Mouse (Mus musculus) urinary bladder, postnatal 10 days (tissue): Measurements from ENCODE around the gene Ppp1r3e.

Source experiments
- DNase-seq: peaks from one replicate; pipeline ENCODE4 v3.0.0; 2022; ENCODE audit warnings: low spot score

Gene Ppp1r3e

DNA sequence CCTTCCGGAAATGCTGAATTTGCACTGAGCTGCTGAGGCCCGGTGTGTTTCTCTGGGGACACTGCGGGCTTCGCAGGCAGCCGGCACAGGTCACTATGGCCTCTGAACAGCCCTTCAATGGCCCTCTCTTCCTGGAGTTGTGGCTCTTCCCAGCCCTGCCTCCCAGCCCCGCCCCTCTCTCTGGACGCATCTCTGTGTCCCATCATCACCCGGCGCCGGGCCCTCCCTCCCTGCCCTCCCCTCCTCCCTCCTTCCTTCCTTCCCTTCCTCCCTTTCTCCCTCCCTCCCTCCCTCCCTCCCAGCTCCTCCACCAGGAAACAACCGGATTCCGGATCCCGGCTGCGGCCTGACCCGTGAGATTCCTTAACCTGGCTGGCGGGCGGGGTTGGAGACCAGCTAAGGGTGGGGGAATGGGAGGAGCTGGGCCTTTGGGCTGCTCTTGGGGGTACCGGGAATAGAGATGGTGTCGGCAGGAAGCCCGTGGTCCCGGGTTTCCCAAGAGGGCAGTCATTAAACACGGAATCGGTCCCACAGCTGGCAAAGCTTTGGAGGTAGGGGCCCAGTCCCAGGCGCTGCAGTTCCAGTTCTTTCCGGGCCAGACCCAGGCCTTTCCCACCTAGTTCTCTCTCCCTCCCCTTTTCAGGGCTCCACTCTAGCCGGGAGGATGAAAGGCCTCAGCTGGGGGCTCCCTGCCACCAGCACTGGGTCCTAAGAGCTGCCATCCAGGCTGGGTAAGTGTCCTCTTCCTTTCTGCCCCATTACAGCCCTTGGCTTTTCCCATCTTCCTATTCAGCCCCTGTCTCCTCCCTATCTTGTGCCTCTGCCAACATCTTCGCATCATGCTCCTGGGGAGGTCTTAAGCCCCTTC is 6.0 kb upstream of the Ppp1r3e start, which contains the start of the genes Bcl2l2 and Gm20521:
Gene Bcl2l2 (plus strand): TSS at position 224 of the 868 bp plus-strand sequence.
Gene Gm20521 (plus strand): TSS at position 288 of the 868 bp plus-strand sequence.
- peak; percentile 53 for DNase-seq

DNA sequence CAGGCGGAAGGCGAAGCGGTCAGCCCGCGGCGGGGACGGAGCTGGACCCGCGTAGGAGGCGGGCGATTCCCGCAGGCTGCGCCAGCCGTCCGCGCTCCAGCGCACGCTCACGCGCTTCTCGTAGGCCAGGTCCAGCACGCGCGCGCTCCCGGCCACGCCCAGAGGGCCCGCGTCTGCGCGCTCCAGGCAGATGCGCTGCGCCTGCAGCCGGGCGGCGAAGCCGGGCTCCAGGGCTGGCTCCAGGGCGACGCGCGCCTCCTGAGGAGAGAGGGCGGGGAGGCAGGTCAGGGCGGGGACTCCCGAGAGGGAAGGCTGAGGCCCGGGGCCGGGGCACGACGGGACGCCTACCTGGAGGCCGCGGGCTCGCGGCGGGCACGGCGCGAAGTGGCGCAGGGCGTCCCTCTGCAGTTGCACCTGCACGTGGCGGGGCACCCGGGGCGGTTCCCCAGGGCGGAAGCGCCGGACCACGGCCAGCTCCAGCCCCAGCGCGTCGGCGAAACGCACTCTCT is 757 bp downstream of the Ppp1r3e start:
- DNase-seq, result peak; percentile 42

DNA sequence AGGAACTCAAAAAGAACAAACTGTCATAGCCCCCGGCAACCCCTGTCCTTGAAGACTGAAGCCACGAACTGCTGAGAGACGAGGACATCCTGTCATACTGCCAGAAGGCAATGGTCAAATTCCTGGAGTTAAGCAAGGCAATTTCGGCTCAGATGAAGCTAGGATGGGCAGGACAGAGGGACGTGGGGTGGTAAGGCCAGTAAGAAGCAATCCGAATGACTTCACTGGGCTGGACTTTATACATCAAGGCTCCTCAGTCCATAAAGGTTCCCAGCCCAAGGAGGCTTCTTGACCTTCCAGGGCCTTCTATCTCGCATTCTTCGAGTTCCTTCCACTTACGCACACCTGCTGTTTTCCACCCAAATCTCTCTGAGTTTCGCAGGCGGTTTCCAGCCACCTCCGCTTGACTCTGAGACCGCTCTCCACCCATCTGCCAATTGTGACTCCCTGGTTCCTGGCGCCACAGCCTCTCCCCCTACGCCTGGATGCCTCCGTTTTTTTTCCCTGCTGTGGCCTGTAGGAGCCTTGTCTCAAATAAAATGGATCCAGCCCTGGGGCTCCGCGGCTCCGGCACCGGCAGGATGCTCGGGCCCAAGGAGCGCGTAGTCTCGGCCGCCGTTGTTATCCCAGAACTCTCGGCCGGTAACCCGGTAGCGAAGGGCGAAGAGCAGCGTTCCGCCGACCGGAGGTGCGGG is 1.4 kb downstream of the Ppp1r3e start:
- no peak for DNase-seq

DNA sequence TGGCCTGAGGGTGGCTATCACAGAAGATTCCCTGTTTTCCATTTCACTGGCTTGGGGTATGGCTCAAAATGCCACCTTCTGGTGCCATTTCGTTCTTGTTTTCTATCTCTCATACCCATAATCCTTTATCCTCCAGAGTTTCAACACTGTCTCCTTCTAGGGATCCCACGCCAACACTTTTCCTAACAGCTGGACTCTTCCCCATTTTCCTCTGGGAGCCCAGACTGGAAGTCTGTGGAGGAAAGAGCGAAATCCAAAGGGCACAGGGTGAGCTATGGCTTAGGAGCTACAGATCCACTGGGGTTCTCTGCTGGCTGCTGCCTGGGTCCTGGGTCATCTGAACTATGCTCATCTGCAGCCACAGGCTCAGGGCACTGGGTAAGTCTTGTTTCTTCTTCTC is 3.2 kb downstream of the Ppp1r3e start:
- no peak for DNase-seq

DNA sequence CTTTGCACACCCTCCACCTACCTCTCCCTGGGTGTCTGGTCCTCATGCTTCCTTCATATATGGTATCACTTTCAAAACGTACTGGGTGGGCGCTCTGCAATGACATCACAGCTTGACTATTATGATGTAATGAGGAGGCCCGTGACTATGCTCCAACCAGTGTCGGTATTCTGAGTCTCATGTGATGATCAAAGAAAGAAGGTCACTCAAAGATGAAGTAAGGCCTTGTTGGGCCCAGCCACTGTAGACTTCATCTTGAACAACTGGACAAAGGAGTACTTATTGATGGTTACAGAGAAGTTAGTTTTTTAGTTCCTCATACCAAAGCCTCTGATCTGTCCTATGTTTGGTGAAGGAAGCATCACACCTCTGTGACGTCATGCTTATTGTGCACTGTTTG is 6.5 kb downstream of the Ppp1r3e start, which contains the start of gene Homez:
Gene Homez (minus strand): TSS at position 101 of the 400 bp plus-strand sequence.
- DNase-seq, result no peak

DNA sequence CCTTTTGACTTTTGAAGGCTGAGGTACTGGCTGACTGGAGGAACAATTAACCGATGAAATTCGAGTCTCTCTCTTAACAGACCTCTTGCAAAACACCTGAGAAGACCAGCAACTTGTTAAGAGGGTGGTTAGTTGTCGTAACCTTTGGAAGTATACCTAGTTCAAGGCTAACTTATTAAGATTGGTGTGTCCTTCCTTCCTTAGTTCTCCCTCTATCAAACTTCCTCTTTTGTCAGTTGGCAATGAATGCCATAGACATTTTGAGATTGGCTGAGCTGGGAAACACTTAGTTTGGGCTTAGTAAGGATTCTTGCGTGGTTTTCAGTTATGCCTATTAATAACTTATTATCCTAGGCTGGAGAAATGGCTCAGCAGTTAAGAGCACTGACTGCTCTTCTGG is 9.3 kb downstream of the Ppp1r3e start:
- no peak for DNase-seq

DNA sequence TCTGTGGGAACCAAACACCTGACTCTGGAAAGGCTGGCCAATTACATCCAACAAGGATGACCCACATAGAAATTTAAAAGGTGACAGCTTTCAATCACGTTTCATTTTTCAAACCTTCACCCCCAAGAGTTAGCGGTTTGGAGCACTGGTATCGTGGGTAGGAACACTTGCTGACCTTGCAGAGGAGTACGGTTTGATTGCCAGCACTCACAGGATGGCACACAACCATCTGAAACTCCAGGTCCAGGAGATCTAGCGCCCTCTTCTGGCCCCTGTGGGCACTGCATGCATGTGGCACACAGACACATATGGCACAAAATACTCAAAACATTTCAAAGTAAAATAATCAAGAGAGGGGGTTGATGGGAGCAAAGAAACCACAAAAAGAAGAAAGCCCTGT is 10.4 kb downstream of the Ppp1r3e start:
- DNase-seq, result no peak

DNA sequence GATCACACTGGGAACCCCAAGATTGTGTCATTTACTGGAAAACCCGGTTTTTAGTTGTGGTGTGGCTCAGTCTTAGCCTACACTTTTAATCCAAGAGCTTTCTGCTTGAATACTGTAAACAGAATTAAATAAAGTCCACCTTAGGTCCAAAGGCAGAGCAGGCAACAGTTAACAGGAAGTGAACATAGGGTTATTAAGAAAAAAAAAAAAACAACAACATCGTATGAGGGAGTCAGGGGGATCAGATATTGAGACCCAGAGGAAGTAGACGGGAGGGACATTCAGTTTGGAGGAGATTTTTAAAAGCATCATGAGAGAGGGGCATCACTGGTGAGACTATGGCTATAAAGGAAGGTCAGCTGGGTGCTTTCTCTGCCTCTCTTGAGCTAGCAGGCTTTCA is 11.1 kb downstream of the Ppp1r3e start:
- no peak for DNase-seq

DNA sequence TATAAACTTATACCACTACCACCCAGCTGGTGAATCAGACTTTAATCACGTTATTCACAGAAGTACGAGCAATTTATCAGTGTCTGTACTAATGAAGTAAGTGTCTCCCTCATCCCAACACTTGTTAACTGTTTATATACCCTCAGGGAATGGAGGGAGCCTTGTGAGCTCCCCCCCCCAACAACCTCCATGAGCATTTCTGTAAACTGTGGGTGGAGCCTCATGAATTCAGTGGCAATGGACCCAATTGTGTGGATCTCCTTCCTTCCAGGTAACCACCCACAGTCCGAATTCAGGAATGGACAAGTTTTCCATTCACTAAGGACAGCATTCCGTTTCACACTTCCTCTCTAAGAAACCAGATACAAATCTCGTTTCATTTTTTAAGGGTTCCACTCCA is 11.7 kb downstream of the Ppp1r3e start:
- DNase-seq, result no peak

DNA sequence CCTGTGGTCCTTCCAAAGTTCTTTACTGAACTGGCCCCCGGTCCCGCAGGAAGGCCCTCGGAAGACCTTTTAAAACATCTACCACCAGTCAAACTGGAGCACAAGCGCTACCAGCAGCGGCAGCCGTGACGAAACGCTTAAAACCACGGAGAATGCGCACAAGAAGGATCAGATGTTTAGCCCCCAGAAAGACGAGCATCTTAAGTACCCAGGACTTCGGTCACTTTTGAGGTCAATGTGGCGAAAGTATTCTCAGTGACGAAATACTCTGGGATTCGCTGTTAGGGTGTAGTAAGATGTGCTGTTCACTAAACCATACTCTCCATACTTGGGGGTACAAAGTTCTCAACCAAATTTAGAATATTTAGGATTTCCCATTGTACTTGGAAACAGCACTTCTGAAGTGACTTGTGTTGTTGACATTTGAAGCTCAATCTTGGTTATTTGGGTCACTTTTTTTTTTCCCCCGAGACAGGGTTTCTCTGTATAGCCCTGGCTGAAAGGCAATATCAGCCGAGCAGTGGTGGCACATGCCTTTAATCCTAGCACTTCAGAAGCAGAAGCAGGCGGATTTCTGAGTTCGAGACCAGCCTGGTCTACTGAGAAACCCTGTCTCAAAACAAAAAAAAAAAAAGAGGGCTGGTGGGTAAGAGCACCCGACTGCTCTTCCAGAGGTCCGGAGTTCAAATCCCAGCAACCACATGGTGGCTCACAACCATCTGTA is 12.9 kb downstream of the Ppp1r3e start:
- no peak for DNase-seq

DNA sequence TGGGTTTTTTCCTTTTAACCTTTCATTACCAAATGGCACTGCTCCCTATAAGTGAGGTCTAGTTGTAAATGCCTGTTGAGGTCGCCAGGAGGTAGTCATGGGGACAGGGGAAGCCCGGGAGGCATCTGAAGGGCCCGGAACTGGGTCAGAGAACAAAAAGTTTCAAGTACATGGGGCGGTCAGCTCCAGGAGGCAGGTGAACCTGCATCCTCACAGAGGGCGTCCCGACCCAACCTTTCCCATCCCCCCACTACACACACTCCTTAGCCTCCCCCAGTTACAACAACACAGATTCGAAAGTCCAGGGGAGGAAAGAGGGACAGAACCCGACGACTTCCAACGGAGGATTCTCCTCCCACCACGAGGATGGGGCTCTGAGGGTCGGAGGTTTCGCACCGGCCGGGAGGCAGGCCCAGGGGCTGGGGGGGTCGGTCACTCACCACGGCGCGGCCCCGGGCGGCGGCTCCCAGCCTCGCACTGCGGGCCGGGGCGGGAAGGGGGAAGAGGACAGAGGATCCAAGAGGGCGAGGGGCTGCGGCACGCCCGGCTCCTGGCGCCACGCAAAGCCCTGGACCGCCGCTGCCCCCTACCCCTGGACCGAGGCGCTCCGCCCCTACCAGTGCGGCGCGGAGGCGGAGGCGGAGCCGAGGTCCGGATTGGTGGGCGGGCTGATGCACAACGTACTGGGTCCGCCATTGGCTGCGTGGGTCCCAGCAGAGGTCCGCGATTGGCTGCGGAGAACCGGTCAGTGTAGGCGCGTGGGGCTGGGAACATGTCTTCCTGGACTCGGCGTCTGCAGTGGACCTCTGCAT is 13.6 kb downstream of the Ppp1r3e start:
- peak; percentile 68 for DNase-seq

DNA sequence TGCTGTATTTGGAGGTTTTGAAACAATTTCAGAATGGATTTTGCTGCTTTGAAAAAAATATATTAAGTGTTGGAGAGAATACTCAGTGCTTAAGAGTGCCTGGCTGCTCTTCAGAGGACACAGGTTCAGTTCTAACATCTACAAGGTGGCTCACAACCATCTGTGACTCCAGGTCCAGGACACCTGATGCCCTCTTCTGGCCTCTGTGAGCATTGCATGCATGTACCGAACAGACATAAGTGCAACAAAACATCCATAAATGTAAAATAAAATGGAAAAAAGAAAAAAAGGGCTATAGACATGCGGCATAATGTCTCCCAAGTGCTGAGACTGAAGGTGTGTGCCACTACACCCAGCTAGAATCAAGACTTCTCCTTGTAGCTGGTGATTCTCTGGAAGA is 16.8 kb downstream of the Ppp1r3e start:
- no peak for DNase-seq

DNA sequence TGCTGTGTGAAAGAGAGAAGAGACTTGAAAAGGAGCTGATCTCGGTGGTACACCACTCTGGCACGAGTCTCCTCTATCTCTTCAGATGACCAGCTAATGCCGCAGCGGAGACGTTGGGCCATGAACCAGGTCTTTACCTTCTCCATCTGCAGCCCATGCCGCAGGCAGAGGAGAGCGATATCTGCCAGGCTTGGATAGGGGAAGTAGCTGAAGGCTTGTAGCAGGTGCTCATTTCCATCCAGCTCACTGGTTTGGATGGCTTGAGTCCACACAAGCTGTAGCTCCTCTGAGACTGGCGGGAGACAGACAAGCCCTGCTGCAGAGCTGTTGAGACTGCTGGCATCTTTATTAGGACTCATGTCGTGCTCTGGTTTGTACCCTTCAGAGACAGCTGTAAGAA is 19.5 kb downstream of the Ppp1r3e start:
- DNase-seq, result no peak

DNA sequence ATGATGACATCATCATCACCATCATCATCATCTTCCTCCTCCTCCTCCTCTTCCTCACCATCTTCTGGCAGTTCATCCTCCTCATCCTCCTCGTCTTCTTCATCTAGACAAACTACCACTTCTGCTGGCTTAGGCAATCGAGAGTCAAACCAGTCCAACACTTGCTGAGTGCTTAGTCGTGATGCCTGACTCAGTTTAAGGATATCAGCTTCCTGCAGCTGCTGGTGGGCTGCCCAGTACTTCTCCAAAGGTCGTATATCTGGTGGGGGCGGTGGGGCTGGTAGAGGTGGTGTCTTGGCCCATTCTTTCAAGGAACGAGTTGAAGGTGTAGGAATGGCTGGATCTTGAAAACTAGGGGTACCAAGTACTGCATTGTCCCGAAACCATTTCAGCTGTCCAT is 20.6 kb downstream of the Ppp1r3e start:
- no peak for DNase-seq

DNA sequence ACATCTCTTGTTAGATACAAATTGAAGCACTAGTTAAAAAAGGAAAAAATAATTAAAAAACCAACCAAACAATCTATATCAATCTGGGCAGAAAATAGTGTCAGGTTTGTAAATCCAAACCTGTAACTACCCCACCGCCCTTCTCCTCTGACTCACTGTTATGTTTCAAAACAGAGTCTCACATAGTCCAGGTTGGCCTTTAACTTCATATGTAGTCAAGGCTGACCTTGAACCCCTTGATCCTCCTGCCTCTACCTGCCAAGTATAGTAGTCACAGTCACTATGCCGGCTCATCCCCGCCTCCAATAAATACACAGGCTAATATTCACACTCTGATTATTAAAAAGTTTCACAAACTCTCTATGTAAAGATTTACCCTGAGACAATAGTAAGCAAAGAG is 21.6 kb downstream of the Ppp1r3e start:
- no peak for DNase-seq

DNA sequence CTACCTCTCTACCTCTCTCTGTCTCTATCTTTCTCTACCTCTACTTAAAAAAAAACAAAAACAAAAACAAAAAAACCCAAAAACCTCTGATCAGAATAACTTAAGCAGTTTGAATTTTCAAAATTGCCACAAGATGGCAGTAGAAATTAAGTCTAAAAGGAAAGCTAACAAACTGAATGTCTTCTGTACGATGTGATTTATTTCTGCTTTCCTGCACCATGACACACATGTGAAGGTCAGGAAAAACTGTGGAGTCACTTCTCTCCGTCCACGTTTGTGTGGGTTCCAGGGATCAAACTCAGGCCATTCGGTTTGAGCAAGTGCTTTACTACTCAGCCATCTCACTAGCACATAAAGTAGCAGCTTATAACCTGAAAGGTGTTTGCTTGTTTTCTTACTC is 33.9 kb downstream of the Ppp1r3e start:
- no peak for DNase-seq

DNA sequence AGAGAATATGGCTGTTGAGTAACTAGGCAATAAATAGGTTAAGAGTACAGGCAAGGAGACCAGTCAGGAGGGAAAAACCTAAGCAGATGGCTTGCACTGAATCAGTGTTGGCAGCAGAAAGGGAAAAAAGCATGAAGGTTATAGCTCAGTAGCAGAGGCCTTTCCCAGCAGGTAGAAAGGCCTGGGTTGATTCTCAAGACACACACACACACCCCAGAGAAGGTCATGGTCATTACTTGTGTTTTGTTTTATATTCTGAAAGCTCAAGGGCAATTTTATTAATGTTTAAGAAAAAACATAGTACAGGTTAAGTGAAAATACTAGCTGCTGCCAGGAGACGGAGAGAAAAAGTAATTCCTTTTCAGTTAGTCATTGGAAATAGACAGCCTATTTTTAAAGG is 53.6 kb downstream of the Ppp1r3e start:
- DNase-seq, result no peak
